Mouse (Mus musculus) G1E (cell line): ENCODE data around the gene Gm27029.

ENCODE experiments used
- CTCF ChIP-seq: IDR thresholded peaks from 2 replicates; pipeline ENCODE4 v1.5.1; 2012; ENCODE audit warnings: low read depth, low read length, inconsistent platforms, mixed read lengths
- GATA1 ChIP-seq: IDR thresholded peaks from 2 replicates; pipeline ENCODE4 v1.6.1; 2012; ENCODE audit warnings: borderline replicate concordance, low read length, inconsistent platforms, mixed read lengths
- GATA2 ChIP-seq: IDR thresholded peaks from 2 replicates; pipeline ENCODE4 v1.6.1; 2012; ENCODE audit warnings: low read depth, low read length, inconsistent platforms, borderline replicate concordance

- TF ChIP-seq CTCF (no peak), GATA2 (no peak), GATA1 (no peak)
These were observed 27.6 kb upstream of the Gm27029 start for GRCm38 (mm10) chr11:101452093-101452774.
